Mouse (Mus musculus): ENCODE measurements around the gene Zdhhc21. TPM values are rescaled to one million over a fixed set of nuclear protein-coding genes. Genes with fewer than 3 reads are reported as not detected.

Gene Zdhhc21
- 9.6 and 14.4 TPM in 2 replicates for total RNA-seq (2023)

GRCm38 (mm10) chr4:82859131-82860125, at the start of gene Zdhhc21:
Gene Zdhhc21, minus strand, starts transcription at chr4:82859958.

GRCm38 (mm10) chr4:82884636-82885534, 25.1 kb upstream of the Zdhhc21 start, which contains the start of gene Cer1:
Gene Cer1, minus strand, starts transcription at chr4:82885148.

Other genes starting within 250 kb of the Zdhhc21 start
- 0.09 TPM in 1 of 2 replicates, not detected in the other for gene Nfib, start 154.2 kb downstream of the Zdhhc21 start, total RNA-seq (2023)
- gene Cer1, start 25.2 kb upstream of the Zdhhc21 start, total RNA-seq (2023): not detected in 2 replicates
- gene Frem1, start 192.4 kb upstream of the Zdhhc21 start, total RNA-seq (2023): not detected in 2 replicates

Data from neutrophil, adult 65 days (primary cell).